Comparison of ENCODE assay signal across 8 mouse cellular contexts in genomic region chr15:93274679-93275583, GRCm38 (mm10). TPM values are rescaled to one million over a fixed set of nuclear protein-coding genes. Genes with fewer than 3 reads are reported as not detected.
DNase-seq lines count a peak whose midpoint lies in the region; ATAC-seq and TF ChIP-seq lines count a peak whose summit lies in the region.

Gxylt1 (minus strand) TSS chr15:93275179.

- peak within 1 kb of the TSS; percentile 83 for H3K9ac ChIP-seq in heart, embryonic 11.5 days (ENCODE audit: low read depth, low read length)
- peak within 1 kb of the TSS; percentile 86 for H3K9ac ChIP-seq in kidney, embryonic 16.5 days (replicated peaks; ENCODE audit: low read length)
- peak within 1 kb of the TSS; percentile 92 for H3K9ac ChIP-seq in liver, adult 2 months (ENCODE audit: low read depth, low read length)

- H3K9me3 ChIP-seq in erythroblast, embryonic 14.5 days (ENCODE audit: control insufficient read depth, low read length), result no peaks in the 10 kb centered on the region
- no peaks in the 10 kb centered on the region for H3K9me3 ChIP-seq in heart, embryonic 11.5 days (replicated peaks; ENCODE audit: control insufficient read depth, low read length)
- no peaks in the 10 kb centered on the region for H3K9me3 ChIP-seq in kidney, embryonic 16.5 days (ENCODE audit: low read length)

- H3ac ChIP-seq in C2C12 (ENCODE audit: control insufficient read depth, insufficient read length, low read depth) (peak within 1 kb of the TSS; percentile 93), myocyte (ENCODE audit: control insufficient read depth, insufficient read length) (peak within 1 kb of the TSS; percentile 82)

- peak; percentile 99 for ATAC-seq in heart, embryonic 11.5 days (replicated peaks; ENCODE audit: insufficient number of reproducible peaks, low FRiP score, low TSS enrichment)
- ATAC-seq in kidney, embryonic 16.5 days (ENCODE audit: low FRiP score, low TSS enrichment), result peak; percentile 99

- peaks cover 54% of the 10 kb centered on the region for H3K4me1 ChIP-seq in erythroblast, embryonic 14.5 days (ENCODE audit: control insufficient read depth)
- H3K4me1 ChIP-seq in heart, embryonic 11.5 days (ENCODE audit: control insufficient read depth, insufficient read depth, low read length), result peaks cover 11% of the 10 kb centered on the region
- H3K4me1 ChIP-seq in kidney, embryonic 16.5 days (ENCODE audit: insufficient read depth, low read length), result peaks cover 17% of the 10 kb centered on the region
- H3K4me1 ChIP-seq in liver, adult 2 months (ENCODE audit: control insufficient read depth, insufficient read depth, low read length), result peaks cover 5% of the 10 kb centered on the region

- H3K4me3 ChIP-seq in C2C12 (ENCODE audit: insufficient read depth, poor library complexity, severe bottlenecking) (peak within 1 kb of the TSS; percentile 77), myocyte (peak within 1 kb of the TSS; percentile 66)
- H3K4me3 ChIP-seq in erythroblast, embryonic 14.5 days (replicated peaks), result peak within 1 kb of the TSS; percentile 72
- H3K4me3 ChIP-seq in heart, embryonic 11.5 days (ENCODE audit: low read depth, low read length), result peak within 1 kb of the TSS; percentile 74
- peak within 1 kb of the TSS; percentile 79 for H3K4me3 ChIP-seq in kidney, embryonic 16.5 days (ENCODE audit: low read length)
- H3K4me3 ChIP-seq in liver, adult 2 months (ENCODE audit: insufficient read depth, low read depth, low read length), result peak within 1 kb of the TSS; percentile 79

- peaks cover 49% of the 10 kb centered on the region for H3K79me2 ChIP-seq in C2C12 (ENCODE audit: control insufficient read depth, insufficient read depth)
- peaks cover 18% of the 10 kb centered on the region; the same call in 1 of the 2 replicates for H3K79me2 ChIP-seq in liver, adult 2 months (ENCODE audit: control insufficient read depth, insufficient read depth, low read length)
- peaks cover 48% of the 10 kb centered on the region for H3K79me2 ChIP-seq in myocyte (ENCODE audit: control insufficient read depth, insufficient read depth)

- WGBS in heart, embryonic 11.5 days (ENCODE audit: insufficient replicate concordance), result under 1% methylated on average over 56 of the region's 93 CpGs
- WGBS in kidney, embryonic 16.5 days, result under 1% methylated on average over 61 of the region's 93 CpGs
- WGBS in liver, adult 2 months, result under 1% methylated on average over 93 of the region's 93 CpGs

- peak; percentile 99 for DNase-seq in brain, embryonic 14.5 days (ENCODE audit: low read depth)
- DNase-seq in liver, adult 2 months (ENCODE audit: extremely low read depth, low read depth, low spot score), result peak; percentile 82
- peak; percentile 98 for DNase-seq in splenic B cell, adult 2 months (ENCODE audit: low read depth, low spot score)

- no peak for TF ChIP-seq CTCF in C2C12 (IDR thresholded peaks at IDR 0.05; ENCODE audit: control insufficient read depth, insufficient read depth, insufficient read length)
- no peak for TF ChIP-seq CTCF in brain, embryonic 14.5 days (IDR thresholded peaks at IDR 0.05; ENCODE audit: borderline replicate concordance, extremely low read depth, insufficient read depth, insufficient read length)
- no peak for TF ChIP-seq CTCF in liver, adult 2 months (IDR thresholded peaks at IDR 0.05; ENCODE audit: low read depth, low read length)

- H3K36me3 ChIP-seq in C2C12 (ENCODE audit: control insufficient read depth, insufficient read depth) (peaks cover 6% of the 10 kb centered on the region), myocyte (ENCODE audit: control insufficient read depth, insufficient read depth) (no peaks in the 10 kb centered on the region)
- H3K36me3 ChIP-seq in erythroblast, embryonic 14.5 days (ENCODE audit: control insufficient read depth), result peaks cover 23% of the 10 kb centered on the region
- no peaks in the 10 kb centered on the region for H3K36me3 ChIP-seq in heart, embryonic 11.5 days (ENCODE audit: control insufficient read depth, insufficient read depth, low read length)
- H3K36me3 ChIP-seq in kidney, embryonic 16.5 days (ENCODE audit: insufficient read depth, low read length), result peaks cover 5% of the 10 kb centered on the region
- H3K36me3 ChIP-seq in liver, adult 2 months (ENCODE audit: control insufficient read depth, insufficient read depth, low read length), result no peaks in the 10 kb centered on the region
- no peaks in the 10 kb centered on the region for H3K36me3 ChIP-seq in splenic B cell, adult 2 months (ENCODE audit: control insufficient read depth, insufficient read depth, low read length, poor library complexity, severe bottlenecking)

- H3K27ac ChIP-seq in heart, embryonic 11.5 days (ENCODE audit: low read depth, low read length), result peak within 1 kb of the TSS; percentile 82
- H3K27ac ChIP-seq in kidney, embryonic 16.5 days (ENCODE audit: low read length), result peak within 1 kb of the TSS; percentile 84
- peak within 1 kb of the TSS; percentile 34; the same call in 1 of the 2 replicates for H3K27ac ChIP-seq in liver, adult 2 months (replicated peaks; ENCODE audit: insufficient read depth, low read depth, low read length)

- H3K79me3 ChIP-seq in C2C12 (ENCODE audit: low read depth), result peaks cover 44% of the 10 kb centered on the region

- H3K27me3 ChIP-seq in C2C12 (ENCODE audit: control insufficient read depth, insufficient read depth, insufficient read length) (no peaks in the 10 kb centered on the region), myocyte (ENCODE audit: control insufficient read depth, insufficient read depth, insufficient read length) (no peaks in the 10 kb centered on the region)
- no peaks in the 10 kb centered on the region for H3K27me3 ChIP-seq in erythroblast, embryonic 14.5 days (ENCODE audit: control insufficient read depth)
- no peaks in the 10 kb centered on the region for H3K27me3 ChIP-seq in heart, embryonic 11.5 days (ENCODE audit: control insufficient read depth, insufficient read depth, low read length)
- no peaks in the 10 kb centered on the region for H3K27me3 ChIP-seq in kidney, embryonic 16.5 days (ENCODE audit: insufficient read depth, low read length)
- no peaks in the 10 kb centered on the region for H3K27me3 ChIP-seq in liver, adult 2 months (ENCODE audit: control insufficient read depth, insufficient read depth, low read length)
- H3K27me3 ChIP-seq in splenic B cell, adult 2 months (ENCODE audit: control insufficient read depth, insufficient read depth, low read length, poor library complexity, severe bottlenecking), result no peaks in the 10 kb centered on the region

- peak; percentile 53 for TF ChIP-seq POLR2A in brain, embryonic 14.5 days (IDR thresholded peaks at IDR 0.05; ENCODE audit: borderline replicate concordance, extremely low read depth, insufficient read depth, insufficient read length, poor library complexity, severe bottlenecking)
- peak; percentile 69; the same call in 1 of the 2 replicates for TF ChIP-seq POLR2A in liver, adult 2 months (IDR thresholded peaks at IDR 0.05; ENCODE audit: extremely low read depth, insufficient read depth, low read length)
- peak; percentile 97 for TF ChIP-seq POLR2A in myocyte (IDR thresholded peaks at IDR 0.05; ENCODE audit: insufficient read length, low read depth)

- peak within 1 kb of the TSS; percentile 75 for H3K4me2 ChIP-seq in heart, embryonic 11.5 days
- H3K4me2 ChIP-seq in kidney, embryonic 16.5 days (replicated peaks; ENCODE audit: low read depth, low read length), result peak within 1 kb of the TSS; percentile 80
- H3K4me2 ChIP-seq in myocyte (ENCODE audit: low read depth), result peak within 1 kb of the TSS; percentile 96

TF ChIP-seq in C2C12, 6 proteins besides CTCF, POLR2A, EP300 and RAD21:
- peak; percentile 54 for TF ChIP-seq MAX (IDR thresholded peaks at IDR 0.05)
- TF ChIP-seq USF1 (IDR thresholded peaks at IDR 0.05; ENCODE audit: low read depth), result no peak

TF ChIP-seq in myocyte, 11 proteins besides CTCF, POLR2A, EP300 and RAD21:
- TF ChIP-seq POLR2AphosphoS2 (IDR thresholded peaks at IDR 0.05; ENCODE audit: insufficient read length, low read depth) (peak; percentile 94), USF1 (IDR thresholded peaks at IDR 0.05; ENCODE audit: low read depth) (no peak), MYOD1 (IDR thresholded peaks at IDR 0.05; ENCODE audit: control insufficient read depth in 1 of 3, insufficient read length in 2 of 3, low read depth in 2 of 3) (peak in 1 of 3 experiments; percentile 51), SRF (IDR thresholded peaks at IDR 0.05; ENCODE audit: control insufficient read depth, insufficient read length, low read depth) (peak; percentile 76)

RNA-seq across cellular contexts. Expression of gene Gxylt1, which starts in this region (rescaled TPM):
- polyA plus RNA-seq in C2C12 (2012; fragmentation: generic; extraction: Trizol) (7.7 TPM), myocyte (2012; fragmentation: generic; extraction: Trizol) (3.6 TPM)
- 6.8 and 11.1 TPM in 2 replicates for polyA plus RNA-seq in brain, embryonic 14.5 days (2012; rRNA removed)
- polyA plus RNA-seq in erythroblast, embryonic 14.5 days (2012), result 0.05 and 0.09 TPM in 2 replicates
- 12.0 and 14.1 TPM in 2 replicates for polyA plus RNA-seq in heart, embryonic 11.5 days (2014; fragmentation: Nextera tagmentation; extraction: Ambion mirVana)
- polyA plus RNA-seq in kidney, embryonic 16.5 days (2015; fragmentation: Nextera tagmentation; extraction: Ambion mirVana), result 12.6 and 15.8 TPM in 2 replicates
- 5.7 and 6.1 TPM in 2 replicates for total RNA-seq in liver, adult 2 months (2014; rRNA removed)
- 1.4 and 1.5 TPM in 2 replicates for polyA plus RNA-seq in liver, adult 2 months (2012; rRNA removed)

Comparison
In these comparisons a context has a peak if more than half of its experiments do, and no peak if none do; other contexts are left out.
1. Peak in every context shown above with its lines: DNase-seq, ATAC-seq, H3K4me3 ChIP-seq and H3K27ac ChIP-seq.
2. H3K27ac ChIP-seq: peak in every context shown above with its lines; median percentile 84 in kidney, embryonic 16.5 days; 82 in heart, embryonic 11.5 days; 34 in liver, adult 2 months.